Mouse (Mus musculus): ENCODE measurements around the gene Arl6ip5. TPM values are rescaled to one million over a fixed set of nuclear protein-coding genes. Genes with fewer than 3 reads are reported as not detected.
"Not testable (repeated sequence)": the region's sequence is repeated elsewhere in the genome, so short reads cannot be mapped to it uniquely, and the experiment has no call there.

The Arl6ip5 gene
- polyA plus RNA-seq, 1 experiment from 2014 or later, result 45.0 TPM

DNA sequence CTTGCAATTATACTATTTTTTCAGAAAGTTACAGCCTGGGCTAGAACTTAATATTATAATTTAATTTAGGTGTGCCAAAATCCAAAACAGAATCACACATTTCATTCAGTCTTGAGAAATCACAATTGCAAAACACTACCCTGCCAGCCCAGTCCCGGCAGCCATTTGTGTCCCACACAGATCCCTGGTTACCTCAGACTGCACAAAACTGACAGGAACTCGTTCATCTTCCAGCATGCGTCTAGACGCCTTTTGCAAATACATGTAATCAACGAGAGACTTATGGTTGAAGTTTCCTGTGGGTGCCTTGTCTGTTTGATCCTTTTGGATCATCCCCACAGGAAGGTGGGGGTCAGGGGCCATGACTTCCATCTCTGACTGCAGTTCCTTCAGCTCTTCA, 41.6 kb downstream of the Arl6ip5 start:
- ATAC-seq (ENCODE audit: insufficient number of reproducible peaks, insufficient read depth, low FRiP score, low TSS enrichment, low read depth), result no peak
- Histone ChIP-seq H3K27ac (no peak overlapping the region), H3K4me2 (no peak overlapping the region), H3K27me3 (no peaks in the 10 kb centered on the region; the same call in none of the 2 replicates), H3K9ac (replicated peaks) (no peak overlapping the region), H3K4me1 (replicated peaks) (no peaks in the 10 kb centered on the region), H3K9me3 (no peaks in the 10 kb centered on the region), H3K4me3 (replicated peaks) (no peak overlapping the region), H3K36me3 (no peaks in the 10 kb centered on the region)
- WGBS, result 72% methylated on average over 5 of the region's 5 CpGs

DNA sequence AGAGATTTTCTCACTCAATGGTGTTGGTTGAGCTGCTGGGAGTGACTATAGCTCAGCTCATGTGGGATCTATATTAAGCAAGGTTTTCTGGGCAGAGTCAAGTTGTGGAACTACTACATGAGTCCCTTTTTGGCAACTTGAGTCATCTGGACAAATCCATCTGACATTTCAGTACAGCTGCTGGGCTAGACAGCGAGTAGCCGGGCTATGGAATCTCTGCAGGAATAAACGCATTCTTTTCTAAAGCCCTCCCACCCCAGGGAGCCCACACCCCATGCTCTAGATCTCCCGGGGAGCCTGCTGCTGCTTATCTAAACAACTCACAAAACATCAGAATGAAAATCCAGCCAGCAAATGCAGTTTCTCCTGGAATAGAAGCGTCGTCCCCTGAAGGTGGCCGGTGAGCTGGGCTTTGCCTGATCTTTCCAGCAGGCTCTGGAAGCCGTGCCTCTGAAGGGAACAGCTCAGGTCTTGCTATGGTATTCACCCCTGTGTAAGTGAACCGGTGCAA, 42.3 kb downstream of the Arl6ip5 start, which contains the start of gene Lmod3:
TSS of gene Lmod3 (minus strand) at position 49 of the 511 bp plus-strand sequence.
- no peak within 1 kb of the TSS for H3K4me2 ChIP-seq
- H3K27me3 ChIP-seq, result no peaks in the 10 kb centered on the region
- H3K9me3 ChIP-seq, result no peaks in the 10 kb centered on the region
- no peaks in the 10 kb centered on the region for H3K36me3 ChIP-seq
- no peak within 1 kb of the TSS for H3K9ac ChIP-seq (replicated peaks)
- no peak within 1 kb of the TSS for H3K27ac ChIP-seq
- ATAC-seq (ENCODE audit: insufficient number of reproducible peaks, insufficient read depth, low FRiP score, low TSS enrichment, low read depth), result no peak; the same call in 1 of the 2 replicates
- no peak within 1 kb of the TSS for H3K4me3 ChIP-seq (replicated peaks)
- WGBS, result 39% methylated on average over 9 of the region's 9 CpGs
- H3K4me1 ChIP-seq (replicated peaks), result no peaks in the 10 kb centered on the region

DNA sequence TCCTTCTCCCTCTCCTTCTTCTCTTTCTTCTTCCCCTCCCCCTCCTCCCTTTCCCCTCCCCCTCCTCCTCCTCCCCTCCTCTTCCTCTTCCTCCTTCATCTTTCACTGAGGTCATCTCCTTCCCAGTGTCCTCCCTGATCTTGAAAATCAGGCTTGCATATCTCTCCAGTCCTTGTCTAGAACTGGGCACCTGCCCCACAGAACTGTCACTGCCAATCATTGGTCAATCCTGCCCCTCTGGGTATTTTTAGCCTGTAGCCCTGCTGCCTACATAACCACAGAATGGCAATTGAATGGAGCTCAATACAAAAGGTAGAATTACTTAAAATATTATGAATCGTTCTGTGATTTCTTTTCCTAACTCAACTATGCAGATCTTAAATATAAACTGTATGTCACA, 48.0 kb downstream of the Arl6ip5 start:
- WGBS, result 90% methylated on average over 1 of the region's 1 CpGs
- no peak overlapping the region for H3K4me2 ChIP-seq
- no peaks in the 10 kb centered on the region for H3K27me3 ChIP-seq
- no peaks in the 10 kb centered on the region for H3K9me3 ChIP-seq
- no peak for ATAC-seq (ENCODE audit: insufficient number of reproducible peaks, insufficient read depth, low FRiP score, low TSS enrichment, low read depth)
- no peak overlapping the region for H3K27ac ChIP-seq
- no peak overlapping the region for H3K9ac ChIP-seq (replicated peaks)
- no peak overlapping the region for H3K4me3 ChIP-seq (replicated peaks)
- no peaks in the 10 kb centered on the region for H3K36me3 ChIP-seq
- H3K4me1 ChIP-seq (replicated peaks), result no peaks in the 10 kb centered on the region

DNA sequence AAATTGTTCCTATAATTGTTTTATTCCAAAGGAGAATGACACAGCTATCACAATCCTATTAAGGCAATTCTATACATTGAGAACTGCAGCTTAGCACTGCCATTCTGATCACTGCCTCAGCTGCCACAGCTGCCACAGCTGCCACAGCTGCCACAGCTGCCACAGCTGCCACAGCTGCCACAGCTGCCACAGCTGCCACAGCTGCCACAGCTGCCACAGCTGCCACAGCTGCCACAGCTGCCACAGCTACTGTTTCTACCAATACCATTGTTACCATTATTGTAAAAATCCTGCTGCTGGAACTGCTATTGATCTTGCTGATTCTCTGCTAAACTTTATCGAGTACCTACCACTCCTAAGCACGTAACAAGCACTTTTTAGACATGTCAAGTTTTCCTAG, 49.4 kb downstream of the Arl6ip5 start:
- H3K27ac ChIP-seq; H3K27me3 ChIP-seq; H3K4me2 ChIP-seq; H3K9ac ChIP-seq (replicated peaks); H3K4me3 ChIP-seq (replicated peaks); H3K9me3 ChIP-seq; H3K36me3 ChIP-seq; H3K4me1 ChIP-seq (replicated peaks); ATAC-seq (ENCODE audit: insufficient number of reproducible peaks, insufficient read depth, low FRiP score, low TSS enrichment, low read depth): not testable (repeated sequence)
- 85% methylated on average over 2 of the region's 2 CpGs for WGBS

DNA sequence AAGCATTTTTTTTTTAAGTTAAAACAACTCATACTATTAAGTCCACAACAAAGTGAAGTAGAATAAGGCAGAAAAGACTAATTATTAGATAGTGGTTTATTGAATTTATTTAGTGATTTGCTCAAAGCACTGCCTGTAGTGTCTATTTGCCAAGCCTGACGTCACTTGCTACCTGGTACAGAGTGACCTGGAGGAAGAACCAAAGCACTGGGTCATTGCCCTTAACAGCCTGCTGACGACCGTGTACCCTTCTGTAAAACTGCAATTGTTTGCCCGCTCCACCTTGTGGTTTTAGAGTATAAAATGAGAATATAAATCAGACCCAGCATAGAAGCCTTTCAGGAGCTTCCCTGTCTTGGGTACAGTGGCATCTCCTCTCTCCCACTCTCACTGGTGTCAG, 51.7 kb downstream of the Arl6ip5 start:
- no peaks in the 10 kb centered on the region for H3K27me3 ChIP-seq
- H3K9me3 ChIP-seq, result no peaks in the 10 kb centered on the region
- H3K27ac ChIP-seq, result no peak overlapping the region
- H3K4me2 ChIP-seq, result no peak overlapping the region
- ATAC-seq (ENCODE audit: insufficient number of reproducible peaks, insufficient read depth, low FRiP score, low TSS enrichment, low read depth), result no peak
- no peaks in the 10 kb centered on the region for H3K4me1 ChIP-seq (replicated peaks)
- H3K36me3 ChIP-seq, result no peaks in the 10 kb centered on the region
- WGBS, result 71% methylated on average over 4 of the region's 4 CpGs
- no peak overlapping the region for H3K9ac ChIP-seq (replicated peaks)
- H3K4me3 ChIP-seq (replicated peaks), result no peak overlapping the region

DNA sequence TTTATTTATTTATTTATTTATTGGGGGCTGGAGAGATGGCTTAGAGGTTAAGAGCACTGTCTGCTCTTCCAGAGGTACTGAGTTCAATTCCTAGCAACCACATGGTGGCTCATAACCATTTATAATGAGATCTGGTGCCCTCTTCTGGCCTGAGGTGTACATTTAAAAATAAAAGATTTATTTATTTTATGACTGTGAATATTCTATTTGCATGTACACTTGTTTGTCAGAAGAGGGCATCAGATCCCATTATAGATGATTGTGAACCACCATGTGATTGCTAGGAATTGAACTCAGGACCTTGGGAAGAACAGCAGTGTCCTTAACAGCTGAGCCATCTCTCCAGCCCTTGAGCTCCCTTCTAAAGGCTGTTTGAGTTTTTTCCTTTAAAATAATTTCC, 53.3 kb downstream of the Arl6ip5 start:
- H3K4me3 ChIP-seq (replicated peaks); H3K36me3 ChIP-seq; H3K4me2 ChIP-seq; H3K9ac ChIP-seq (replicated peaks); H3K27me3 ChIP-seq; ATAC-seq (ENCODE audit: insufficient number of reproducible peaks, insufficient read depth, low FRiP score, low TSS enrichment, low read depth); H3K9me3 ChIP-seq; H3K27ac ChIP-seq; H3K4me1 ChIP-seq (replicated peaks): not testable (repeated sequence)

DNA sequence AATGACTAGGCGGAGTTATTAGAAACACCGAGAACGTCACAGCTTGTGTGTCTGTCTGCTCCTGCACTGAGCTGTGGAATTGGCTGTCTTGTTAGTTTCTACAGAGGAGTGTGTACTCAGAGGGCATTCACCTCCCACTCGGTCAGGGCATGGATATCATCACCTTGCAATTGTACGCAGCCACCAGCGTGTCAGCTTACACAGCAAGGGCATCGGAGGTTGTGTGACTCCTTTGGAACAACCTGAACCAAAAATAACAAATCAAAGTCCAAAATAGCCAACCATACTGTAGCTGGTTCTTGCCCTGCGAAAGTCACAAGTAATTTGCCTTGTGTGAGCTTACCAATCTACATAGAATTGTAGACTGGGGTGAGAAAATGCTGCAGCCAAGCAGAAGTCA, 54.8 kb downstream of the Arl6ip5 start:
- Histone ChIP-seq H3K9ac (replicated peaks) (no peak overlapping the region), H3K27ac (no peak overlapping the region), H3K4me3 (replicated peaks) (no peak overlapping the region), H3K36me3 (no peaks in the 10 kb centered on the region), H3K4me2 (no peak overlapping the region), H3K9me3 (no peaks in the 10 kb centered on the region), H3K4me1 (replicated peaks) (no peaks in the 10 kb centered on the region), H3K27me3 (no peaks in the 10 kb centered on the region)
- ATAC-seq (ENCODE audit: insufficient number of reproducible peaks, insufficient read depth, low FRiP score, low TSS enrichment, low read depth), result no peak
- 82% methylated on average over 8 of the region's 8 CpGs for WGBS

DNA sequence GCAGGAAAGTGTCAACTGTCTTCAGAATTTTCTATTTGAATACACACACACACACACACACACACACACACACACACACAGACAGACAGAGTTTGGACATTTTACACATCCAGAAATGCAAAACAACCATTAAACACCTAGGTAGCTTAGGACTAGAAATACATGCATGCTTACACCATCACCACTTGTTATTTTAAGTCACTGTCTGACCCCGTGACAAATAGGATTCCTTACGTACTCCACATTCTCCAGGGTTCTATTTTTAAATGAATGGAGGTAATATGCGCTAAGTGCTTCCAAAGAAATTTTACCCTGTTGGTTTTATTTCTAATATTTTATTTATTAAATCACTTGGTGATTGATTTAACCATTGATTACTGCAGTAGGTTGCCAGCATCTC, 55.2 kb downstream of the Arl6ip5 start:
- no peak overlapping the region for H3K4me2 ChIP-seq
- H3K4me3 ChIP-seq (replicated peaks), result no peak overlapping the region
- H3K9me3 ChIP-seq, result no peaks in the 10 kb centered on the region
- H3K36me3 ChIP-seq, result no peaks in the 10 kb centered on the region
- ATAC-seq (ENCODE audit: insufficient number of reproducible peaks, insufficient read depth, low FRiP score, low TSS enrichment, low read depth), result no peak
- no peaks in the 10 kb centered on the region for H3K27me3 ChIP-seq
- no peaks in the 10 kb centered on the region for H3K4me1 ChIP-seq (replicated peaks)
- no peak overlapping the region for H3K27ac ChIP-seq
- WGBS, result 90% methylated on average over 3 of the region's 3 CpGs
- no peak overlapping the region for H3K9ac ChIP-seq (replicated peaks)

DNA sequence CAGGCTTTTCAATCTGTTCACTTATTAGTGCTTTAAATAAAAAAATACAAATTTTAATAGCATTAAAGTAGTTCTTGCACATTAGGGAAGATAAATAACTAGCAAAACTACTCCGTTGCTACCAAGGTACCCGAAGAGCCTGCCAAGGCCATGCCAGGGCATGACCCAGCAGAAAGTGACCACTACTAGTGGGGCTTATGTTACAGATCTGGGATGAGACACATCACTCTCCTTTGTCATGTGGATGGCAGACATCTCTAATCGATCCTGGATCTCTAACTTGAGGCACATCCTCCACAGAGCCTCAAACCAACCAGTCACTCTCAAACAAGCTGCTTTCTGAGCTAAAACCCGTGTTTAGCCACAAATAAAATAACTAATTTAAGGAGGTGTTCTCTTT, 56.2 kb downstream of the Arl6ip5 start:
- no peak overlapping the region for H3K27ac ChIP-seq
- H3K9me3 ChIP-seq, result no peaks in the 10 kb centered on the region
- no peaks in the 10 kb centered on the region for H3K27me3 ChIP-seq
- no peak overlapping the region for H3K4me2 ChIP-seq
- no peaks in the 10 kb centered on the region for H3K36me3 ChIP-seq
- WGBS, result 76% methylated on average over 4 of the region's 4 CpGs
- no peak overlapping the region for H3K4me3 ChIP-seq (replicated peaks)
- H3K4me1 ChIP-seq (replicated peaks), result no peaks in the 10 kb centered on the region
- no peak for ATAC-seq (ENCODE audit: insufficient number of reproducible peaks, insufficient read depth, low FRiP score, low TSS enrichment, low read depth)
- H3K9ac ChIP-seq (replicated peaks), result no peak overlapping the region

DNA sequence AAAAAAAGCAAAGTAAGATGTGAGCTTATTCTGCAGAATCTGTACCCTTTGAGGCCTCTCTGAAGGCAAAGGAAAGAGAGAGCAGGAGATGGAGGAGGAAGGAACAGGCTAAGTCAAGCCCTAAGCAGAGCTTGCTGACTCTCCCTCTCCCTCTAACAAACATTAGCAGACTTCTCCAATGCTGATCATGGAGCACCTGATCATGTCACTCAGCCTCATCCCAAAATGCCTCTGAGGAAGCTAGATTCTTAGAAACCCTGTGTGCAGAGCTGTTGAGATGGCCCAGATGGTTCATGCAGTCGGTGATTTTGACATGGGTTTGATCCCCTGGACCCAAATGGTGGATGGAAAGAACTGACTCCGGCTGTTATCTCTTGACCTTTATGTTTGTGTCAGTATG, 56.6 kb downstream of the Arl6ip5 start:
- H3K4me1 ChIP-seq (replicated peaks), result no peaks in the 10 kb centered on the region
- H3K9ac ChIP-seq (replicated peaks), result no peak overlapping the region
- H3K4me2 ChIP-seq, result no peak overlapping the region
- ATAC-seq (ENCODE audit: insufficient number of reproducible peaks, insufficient read depth, low FRiP score, low TSS enrichment, low read depth), result no peak
- no peaks in the 10 kb centered on the region for H3K27me3 ChIP-seq
- H3K9me3 ChIP-seq, result no peaks in the 10 kb centered on the region
- H3K36me3 ChIP-seq, result no peaks in the 10 kb centered on the region
- 85% methylated on average over 2 of the region's 2 CpGs for WGBS
- H3K4me3 ChIP-seq (replicated peaks), result no peak overlapping the region
- no peak overlapping the region for H3K27ac ChIP-seq

DNA sequence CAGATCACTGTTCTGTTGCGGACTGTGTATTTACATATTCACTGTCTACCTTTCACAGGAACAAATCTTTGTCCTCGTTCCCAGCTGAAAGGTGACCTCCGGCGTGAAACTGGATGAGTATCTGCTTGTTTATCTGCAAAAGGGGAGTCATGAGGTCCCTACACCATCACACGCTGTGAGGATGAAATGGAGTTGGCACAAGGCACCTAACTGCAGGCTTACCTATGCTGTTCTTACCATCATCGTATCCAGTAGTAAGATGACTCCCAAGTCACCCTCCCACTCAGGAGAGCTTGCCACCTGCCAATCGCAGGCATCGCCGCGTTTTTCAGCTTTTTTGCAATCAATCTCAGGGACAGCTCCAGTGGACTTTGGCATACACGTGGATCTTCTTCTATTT, 59.1 kb downstream of the Arl6ip5 start:
- WGBS, result 84% methylated on average over 11 of the region's 11 CpGs
- ATAC-seq (ENCODE audit: insufficient number of reproducible peaks, insufficient read depth, low FRiP score, low TSS enrichment, low read depth), result no peak
- no peak overlapping the region for H3K27ac ChIP-seq

DNA sequence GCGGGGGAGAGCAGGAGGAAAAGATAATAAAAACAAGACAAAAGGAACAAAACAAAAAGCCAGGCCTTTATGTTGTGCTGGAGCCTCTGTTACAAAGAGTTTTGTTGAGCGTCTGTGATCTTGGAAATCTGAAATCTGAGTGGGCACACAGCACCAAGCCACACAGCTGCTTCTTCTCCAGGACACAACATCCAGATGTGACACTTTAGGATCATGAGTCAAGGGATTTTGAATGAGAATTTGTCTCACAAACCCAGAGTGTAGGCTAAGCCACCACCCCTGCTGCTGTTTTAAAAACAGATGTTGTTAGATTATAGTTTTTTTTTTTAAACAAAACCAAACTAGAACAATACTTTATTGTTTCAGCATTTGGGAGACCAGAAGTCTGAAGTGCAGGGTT, 61.9 kb downstream of the Arl6ip5 start:
- 61% methylated on average over 2 of the region's 2 CpGs for WGBS
- no peaks in the 10 kb centered on the region for H3K9me3 ChIP-seq
- H3K36me3 ChIP-seq, result no peaks in the 10 kb centered on the region
- H3K27ac ChIP-seq, result no peak overlapping the region
- no peak overlapping the region for H3K4me2 ChIP-seq
- ATAC-seq (ENCODE audit: insufficient number of reproducible peaks, insufficient read depth, low FRiP score, low TSS enrichment, low read depth), result no peak
- no peaks in the 10 kb centered on the region; the same call in 1 of the 2 replicates for H3K27me3 ChIP-seq
- H3K4me1 ChIP-seq (replicated peaks), result peaks cover 9% of the 10 kb centered on the region
- no peak overlapping the region for H3K4me3 ChIP-seq (replicated peaks)
- H3K9ac ChIP-seq (replicated peaks), result no peak overlapping the region

More for the DNA sequence above, 59.1 kb downstream of the Arl6ip5 start:
- H3K36me3 ChIP-seq, result no peaks in the 10 kb centered on the region
- H3K4me3 ChIP-seq (replicated peaks), result no peak overlapping the region
- no peak overlapping the region for H3K4me2 ChIP-seq
- H3K9me3 ChIP-seq, result no peaks in the 10 kb centered on the region
- no peaks in the 10 kb centered on the region for H3K4me1 ChIP-seq (replicated peaks)
- H3K27me3 ChIP-seq, result no peaks in the 10 kb centered on the region
- no peak overlapping the region for H3K9ac ChIP-seq (replicated peaks)

Data from limb, embryonic 12.5 days (tissue).